Mouse (Mus musculus) E14TG2a.4 (cell line): ENCODE measurements around the gene Calcb.
"Not testable (repeated sequence)": the region's sequence is repeated elsewhere in the genome, so short reads cannot be mapped to it uniquely, and the experiment has no call there.

Experiments used
- CTCF ChIP-seq: conservative IDR thresholded peaks from 2 replicates; pipeline ENCODE4 v1.5.1; 2014; ENCODE audit warnings: low read length
- NANOG ChIP-seq: IDR thresholded peaks from 2 replicates; pipeline ENCODE4 v1.6.1; 2014; ENCODE audit warnings: borderline replicate concordance, low read length, mixed read lengths
- POU5F1 ChIP-seq: IDR thresholded peaks from 2 replicates; pipeline ENCODE4 v1.6.1; 2014; ENCODE audit warnings: low read length, borderline replicate concordance

DNA sequence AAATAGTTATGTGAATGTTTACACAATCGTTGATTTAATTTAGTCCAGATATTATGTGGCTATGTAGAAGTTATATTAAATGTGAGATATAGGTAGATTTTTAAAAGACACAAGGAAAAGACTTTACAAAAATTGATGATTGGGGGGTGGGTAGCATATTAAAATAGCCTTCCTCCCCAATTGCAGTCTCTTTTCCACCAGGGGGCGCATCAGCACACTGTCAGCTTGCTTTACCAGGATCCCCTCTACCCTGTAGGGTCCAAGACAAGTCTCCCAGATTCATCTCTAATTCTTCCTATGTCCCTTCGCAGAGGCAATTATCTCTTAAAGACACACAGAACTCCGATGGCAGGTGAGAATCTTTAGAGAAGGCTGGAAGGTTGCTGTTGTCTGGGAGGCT lies 13.3 kb downstream of the Calcb start:
- TF ChIP-seq CTCF, result peak; percentile 71
- TF ChIP-seq POU5F1, NANOG: not testable (repeated sequence)
